Mouse (Mus musculus): Measurements from ENCODE around the gene Btbd9. TPM values are rescaled to one million over a fixed set of nuclear protein-coding genes. Genes with fewer than 3 reads are reported as not detected.

Gene Btbd9
- polyA plus RNA-seq, 1 experiment = 32.7 TPM

DNA sequence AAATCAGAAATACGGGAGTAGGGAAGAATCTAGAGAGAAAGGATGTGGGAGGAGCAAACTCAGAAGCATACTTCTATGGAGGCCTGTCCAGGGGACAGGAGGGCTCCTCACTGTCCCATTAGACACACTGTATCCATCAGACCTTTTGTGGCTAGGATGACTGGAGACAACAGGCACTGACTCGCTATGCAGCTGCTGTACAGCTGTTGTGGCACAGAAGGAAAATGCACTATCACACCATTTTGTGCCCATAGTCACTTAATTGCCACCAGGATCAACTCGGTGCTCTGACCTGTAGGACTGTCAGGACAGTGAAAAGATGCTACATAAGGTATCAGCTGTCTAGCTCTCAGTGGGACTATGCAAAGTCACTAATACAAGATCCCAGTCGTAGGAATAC, 266.7 kb downstream of the Btbd9 start:
- DNase-seq = no peak
- 88% methylated on average over 4 of the region's 4 CpGs for WGBS
- H3K27ac ChIP-seq (ENCODE audit: insufficient read depth, low read length) = no peak overlapping the region
- TF ChIP-seq CTCF (IDR thresholded peaks at IDR 0.05; ENCODE audit: borderline replicate concordance, insufficient read depth, low read depth, low read length) (no peak), POLR2A (IDR thresholded peaks at IDR 0.05; ENCODE audit: borderline replicate concordance, insufficient read depth, low read length) (no peak)
- no peaks in the 10 kb centered on the region; the same call in 1 of the 2 replicates for H3K4me1 ChIP-seq (ENCODE audit: control insufficient read depth, insufficient read depth, low read length)
- H3K27me3 ChIP-seq (ENCODE audit: control insufficient read depth, insufficient read depth, low read length) = no peaks in the 10 kb centered on the region
- H3K4me3 ChIP-seq (replicated peaks; ENCODE audit: insufficient read depth, low read depth, low read length) = no peak overlapping the region

DNA sequence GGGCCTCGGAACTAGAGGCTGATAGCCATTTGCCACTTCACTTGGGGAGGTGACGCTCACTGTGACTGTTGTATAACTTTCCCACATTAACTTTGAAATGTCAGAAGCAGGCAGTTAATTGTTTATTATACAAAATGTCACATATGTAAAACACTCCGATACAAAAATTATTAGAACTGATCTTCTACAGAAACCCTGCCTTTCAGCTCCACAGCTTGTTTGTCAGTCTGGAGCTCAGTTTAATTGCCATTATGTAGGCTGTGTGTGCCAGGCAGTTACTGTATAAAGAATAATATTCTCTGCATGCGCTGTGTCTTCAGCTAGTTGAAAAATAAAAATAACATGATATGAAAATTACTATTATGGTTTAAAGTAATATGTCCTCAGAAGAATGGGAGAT, 267.4 kb downstream of the Btbd9 start:
- DNase-seq = no peak
- Histone ChIP-seq H3K4me3 (replicated peaks; ENCODE audit: insufficient read depth, low read depth, low read length) (no peak overlapping the region), H3K4me1 (ENCODE audit: control insufficient read depth, insufficient read depth, low read length) (no peaks in the 10 kb centered on the region; the same call in 1 of the 2 replicates), H3K27ac (ENCODE audit: insufficient read depth, low read length) (no peak overlapping the region), H3K27me3 (ENCODE audit: control insufficient read depth, insufficient read depth, low read length) (no peaks in the 10 kb centered on the region)
- WGBS = 96% methylated on average over 4 of the region's 4 CpGs
- no peak for TF ChIP-seq POLR2A (IDR thresholded peaks at IDR 0.05; ENCODE audit: borderline replicate concordance, insufficient read depth, low read length)
- TF ChIP-seq CTCF (IDR thresholded peaks at IDR 0.05; ENCODE audit: borderline replicate concordance, insufficient read depth, low read depth, low read length) = no peak

DNA sequence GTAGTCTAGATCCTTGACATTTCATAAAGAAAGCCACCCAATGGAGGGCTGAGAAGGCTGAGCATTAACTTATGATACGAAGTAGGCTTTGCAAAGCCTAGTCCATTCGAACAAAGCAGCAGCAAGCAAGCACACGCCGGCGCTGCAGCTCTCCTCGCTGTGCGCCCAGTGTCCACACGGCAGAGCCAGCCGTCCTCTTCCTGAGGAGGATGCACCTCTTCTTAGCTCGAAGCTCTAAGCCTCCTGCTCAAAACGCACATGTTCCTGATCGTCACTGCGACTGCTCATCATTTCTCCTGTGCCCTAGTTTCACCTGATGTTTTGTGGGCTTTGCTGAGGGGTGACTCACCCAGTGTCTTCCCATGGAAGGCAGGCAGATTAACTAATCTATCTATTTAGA, 268.0 kb downstream of the Btbd9 start:
- Histone ChIP-seq H3K27me3 (ENCODE audit: control insufficient read depth, insufficient read depth, low read length) (no peaks in the 10 kb centered on the region), H3K4me1 (ENCODE audit: control insufficient read depth, insufficient read depth, low read length) (no peaks in the 10 kb centered on the region; the same call in 1 of the 2 replicates), H3K4me3 (replicated peaks; ENCODE audit: insufficient read depth, low read depth, low read length) (no peak overlapping the region), H3K27ac (ENCODE audit: insufficient read depth, low read length) (no peak overlapping the region)
- no peak for TF ChIP-seq POLR2A (IDR thresholded peaks at IDR 0.05; ENCODE audit: borderline replicate concordance, insufficient read depth, low read length)
- no peak for TF ChIP-seq CTCF (IDR thresholded peaks at IDR 0.05; ENCODE audit: borderline replicate concordance, insufficient read depth, low read depth, low read length)
- no peak for DNase-seq
- WGBS = 90% methylated on average over 13 of the region's 13 CpGs

DNA sequence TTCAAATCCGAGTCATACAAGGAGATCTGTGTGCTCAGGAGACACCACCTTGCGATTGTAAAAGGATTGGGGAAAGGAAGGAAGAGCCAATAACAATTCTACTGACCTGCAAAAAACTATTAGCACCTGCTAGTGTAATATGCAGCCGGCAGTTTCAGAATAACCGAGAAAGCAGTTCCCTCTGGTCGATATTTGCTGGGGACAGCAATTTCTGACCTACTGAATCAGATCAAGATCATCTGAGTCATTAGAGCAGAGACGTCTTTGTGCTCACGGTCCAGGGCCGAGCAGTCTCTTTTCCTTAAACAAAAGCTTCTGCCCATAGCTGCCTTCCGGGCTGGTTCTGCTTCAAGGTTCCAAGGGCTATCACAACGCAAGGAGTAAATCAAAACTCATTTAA, 269.1 kb downstream of the Btbd9 start:
- WGBS = 78% methylated on average over 10 of the region's 10 CpGs
- Histone ChIP-seq H3K4me3 (replicated peaks; ENCODE audit: insufficient read depth, low read depth, low read length) (no peak overlapping the region), H3K27ac (ENCODE audit: insufficient read depth, low read length) (no peak overlapping the region), H3K4me1 (ENCODE audit: control insufficient read depth, insufficient read depth, low read length) (no peaks in the 10 kb centered on the region; the same call in 1 of the 2 replicates), H3K27me3 (ENCODE audit: control insufficient read depth, insufficient read depth, low read length) (no peaks in the 10 kb centered on the region)
- DNase-seq = no peak
- no peak for TF ChIP-seq CTCF (IDR thresholded peaks at IDR 0.05; ENCODE audit: borderline replicate concordance, insufficient read depth, low read depth, low read length)
- no peak for TF ChIP-seq POLR2A (IDR thresholded peaks at IDR 0.05; ENCODE audit: borderline replicate concordance, insufficient read depth, low read length)

DNA sequence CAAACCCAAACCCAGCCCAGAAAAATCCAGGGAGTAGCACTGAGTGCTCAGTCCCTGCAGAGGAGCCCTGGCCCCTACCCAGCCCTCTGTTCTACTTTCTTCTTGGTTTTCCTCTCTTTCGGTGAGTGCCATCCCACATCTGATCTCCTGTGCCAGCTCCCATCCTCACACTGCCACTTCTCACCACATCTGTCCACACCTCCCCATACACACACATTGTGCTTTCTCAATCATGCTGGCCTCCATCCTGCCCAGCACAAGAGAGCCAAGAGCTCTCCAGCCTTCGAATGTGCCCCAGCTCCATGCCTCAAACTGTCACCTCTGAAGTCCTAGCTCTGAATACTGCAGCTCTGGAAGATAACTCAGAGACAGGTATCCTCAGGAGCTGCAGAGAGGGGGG, 271.5 kb downstream of the Btbd9 start:
- Histone ChIP-seq H3K4me1 (ENCODE audit: control insufficient read depth, insufficient read depth, low read length) (no peaks in the 10 kb centered on the region; the same call in none of the 2 replicates), H3K27me3 (ENCODE audit: control insufficient read depth, insufficient read depth, low read length) (no peaks in the 10 kb centered on the region), H3K4me3 (replicated peaks; ENCODE audit: insufficient read depth, low read depth, low read length) (no peak overlapping the region), H3K27ac (ENCODE audit: insufficient read depth, low read length) (no peak overlapping the region)
- no peak for TF ChIP-seq POLR2A (IDR thresholded peaks at IDR 0.05; ENCODE audit: borderline replicate concordance, insufficient read depth, low read length)
- no peak for TF ChIP-seq CTCF (IDR thresholded peaks at IDR 0.05; ENCODE audit: borderline replicate concordance, insufficient read depth, low read depth, low read length)
- 70% methylated on average over 2 of the region's 2 CpGs for WGBS
- no peak for DNase-seq

DNA sequence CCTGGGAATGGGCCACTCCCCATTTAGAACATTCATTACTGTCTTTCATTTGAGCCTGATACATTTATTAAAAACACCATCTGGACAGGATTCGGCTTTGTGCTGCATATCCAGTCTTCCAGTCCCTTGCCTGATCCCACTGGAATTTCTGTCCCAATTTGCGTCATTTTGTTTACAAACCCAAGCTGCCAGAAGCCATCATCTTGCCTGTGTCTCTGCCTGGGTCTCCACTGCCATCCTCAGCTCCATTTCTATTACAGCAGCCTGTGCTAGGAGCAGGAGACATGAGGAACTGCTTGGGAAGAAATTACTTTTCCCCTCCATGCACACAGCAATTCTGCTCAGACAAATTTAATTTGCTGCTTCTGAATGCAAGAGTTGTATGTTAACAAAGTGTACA, 274.9 kb downstream of the Btbd9 start:
- WGBS = 31% methylated on average over 2 of the region's 2 CpGs
- Histone ChIP-seq H3K4me1 (ENCODE audit: control insufficient read depth, insufficient read depth, low read length) (no peaks in the 10 kb centered on the region; the same call in none of the 2 replicates), H3K27ac (ENCODE audit: insufficient read depth, low read length) (no peak overlapping the region), H3K27me3 (ENCODE audit: control insufficient read depth, insufficient read depth, low read length) (no peaks in the 10 kb centered on the region), H3K4me3 (replicated peaks; ENCODE audit: insufficient read depth, low read depth, low read length) (no peak overlapping the region)
- TF ChIP-seq POLR2A (IDR thresholded peaks at IDR 0.05; ENCODE audit: borderline replicate concordance, insufficient read depth, low read length) (no peak), CTCF (IDR thresholded peaks at IDR 0.05; ENCODE audit: borderline replicate concordance, insufficient read depth, low read depth, low read length) (peak; percentile 35; the same call in 1 of the 2 replicates)
- peak in 1 of 2 experiments; percentile 35 for DNase-seq

DNA sequence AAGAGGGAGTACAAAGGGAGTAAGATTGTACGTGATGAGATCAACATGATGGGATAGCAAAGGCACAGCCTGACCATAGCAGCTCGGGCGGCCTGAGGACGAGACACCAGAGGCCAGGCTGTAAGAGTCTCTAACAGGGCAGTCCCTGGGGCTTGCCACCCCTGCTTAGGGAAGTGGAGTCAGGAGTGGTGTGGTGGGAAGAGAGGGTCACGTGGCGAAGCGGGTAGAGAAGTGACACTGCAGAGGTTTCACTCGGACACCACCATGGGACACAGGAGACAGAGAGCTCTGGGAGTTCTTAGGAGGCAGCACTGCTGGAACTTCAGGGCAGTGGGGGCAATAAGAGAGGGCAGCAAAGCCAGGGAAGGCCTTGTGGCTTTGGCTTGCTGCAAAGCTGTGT, 278.9 kb downstream of the Btbd9 start:
- 97% methylated on average over 8 of the region's 8 CpGs for WGBS
- no peak overlapping the region for H3K4me3 ChIP-seq (replicated peaks; ENCODE audit: insufficient read depth, low read depth, low read length)
- DNase-seq = no peak
- H3K4me1 ChIP-seq (ENCODE audit: control insufficient read depth, insufficient read depth, low read length) = no peaks in the 10 kb centered on the region; the same call in 1 of the 2 replicates
- no peak for TF ChIP-seq CTCF (IDR thresholded peaks at IDR 0.05; ENCODE audit: borderline replicate concordance, insufficient read depth, low read depth, low read length)
- no peak for TF ChIP-seq POLR2A (IDR thresholded peaks at IDR 0.05; ENCODE audit: borderline replicate concordance, insufficient read depth, low read length)
- no peaks in the 10 kb centered on the region for H3K27me3 ChIP-seq (ENCODE audit: control insufficient read depth, insufficient read depth, low read length)
- H3K27ac ChIP-seq (ENCODE audit: insufficient read depth, low read length) = no peak overlapping the region

DNA sequence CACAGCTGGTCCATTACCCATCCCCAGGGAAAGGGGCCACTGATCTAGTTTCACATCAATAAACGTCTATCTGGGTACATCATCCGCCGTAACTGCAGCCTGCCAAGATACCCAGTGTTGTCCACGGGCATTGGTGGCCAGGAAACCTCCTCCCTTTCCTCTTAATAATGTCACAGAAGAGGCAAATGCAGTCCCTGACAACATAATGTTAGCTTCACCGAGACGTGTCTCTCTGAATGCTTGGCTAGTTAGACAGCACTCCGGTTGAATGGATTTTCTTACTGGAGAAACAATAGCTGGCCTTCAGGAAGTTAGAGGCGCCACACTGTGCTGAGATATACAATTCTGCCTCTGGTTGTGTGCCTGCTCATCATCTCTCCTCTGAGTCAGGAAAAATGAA, 280.2 kb downstream of the Btbd9 start:
- DNase-seq = no peak
- TF ChIP-seq CTCF (IDR thresholded peaks at IDR 0.05; ENCODE audit: borderline replicate concordance, insufficient read depth, low read depth, low read length) (no peak), POLR2A (IDR thresholded peaks at IDR 0.05; ENCODE audit: borderline replicate concordance, insufficient read depth, low read length) (no peak)
- H3K4me3 ChIP-seq (replicated peaks; ENCODE audit: insufficient read depth, low read depth, low read length) = no peak overlapping the region
- no peaks in the 10 kb centered on the region; the same call in 1 of the 2 replicates for H3K4me1 ChIP-seq (ENCODE audit: control insufficient read depth, insufficient read depth, low read length)
- 75% methylated on average over 8 of the region's 8 CpGs for WGBS
- H3K27me3 ChIP-seq (ENCODE audit: control insufficient read depth, insufficient read depth, low read length) = no peaks in the 10 kb centered on the region
- no peak overlapping the region for H3K27ac ChIP-seq (ENCODE audit: insufficient read depth, low read length)
